Mouse (Mus musculus) kidney, adult 2 months (tissue): Measurements from ENCODE around the gene Orai3. TPM values are rescaled to one million over a fixed set of nuclear protein-coding genes. Genes with fewer than 3 reads are reported as not detected.

ENCODE experiments used
- DNase-seq: peaks from one replicate; pipeline ENCODE4 v3.0.0; 2021
- H3K27ac ChIP-seq: fragments of 200-500 bp; 2 replicates; pipeline ENCODE4 v1.5.1; 2012; ENCODE audit warnings: low read depth, low read length, control low read depth, inconsistent platforms; ENCODE audit not compliant: insufficient read depth
- H3K27me3 ChIP-seq: fragments of 200-500 bp; replicated peaks from 2 replicates; pipeline ENCODE4 v1.6.1; 2012; ENCODE audit warnings: mild to moderate bottlenecking, moderate library complexity, low read length, inconsistent platforms; ENCODE audit not compliant: control insufficient read depth, insufficient read depth
- H3K36me3 ChIP-seq: fragments of 200-500 bp; 2 replicates; pipeline ENCODE4 v1.6.1; 2012; ENCODE audit warnings: mild to moderate bottlenecking, moderate library complexity, low read length, inconsistent platforms; ENCODE audit not compliant: control insufficient read depth, insufficient read depth
- H3K4me1 ChIP-seq: fragments of 200-500 bp; 2 replicates; pipeline ENCODE4 v1.6.1; 2011; ENCODE audit warnings: low read length; ENCODE audit not compliant: control insufficient read depth, insufficient read depth
- H3K4me3 ChIP-seq: fragments of 200-500 bp; 2 replicates; pipeline ENCODE4 v1.5.1; 2011; ENCODE audit warnings: mild to moderate bottlenecking, low read depth, low read length, control low read depth; ENCODE audit not compliant: insufficient read depth
- CTCF ChIP-seq: fragments of 200-500 bp; conservative IDR thresholded peaks from 2 replicates; pipeline ENCODE4 v1.5.1; 2011; ENCODE audit warnings: low read depth, mild to moderate bottlenecking, control low read depth, low read length, moderate library complexity, mixed read lengths; ENCODE audit not compliant: insufficient read depth, insufficient read length
- POLR2A ChIP-seq: fragments of 200-500 bp; IDR thresholded peaks from one replicate; pipeline ENCODE4 v1.6.1; 2011; ENCODE audit warnings: low read depth, low read length, control low read depth
- WGBS: fragments of 180-500 bp; shearing (Covaris S2); methylation state at CpG from one replicate; pipeline ENCODE4 v1.1.7; 2018; 5-methylcytosine and 5-hydroxymethylcytosine counted together
- polyA plus RNA-seq: library from polyadenylated mRNA; depleted of rRNA; stranded (reverse); fragments of >200 nt; gene quantifications from 2 replicates; pipeline ENCODE4 v1.2.3, GENCODE M21; 2012; rRNA removed

The Orai3 gene
- polyA plus RNA-seq, 1 experiment, result 34.6 TPM

DNA sequence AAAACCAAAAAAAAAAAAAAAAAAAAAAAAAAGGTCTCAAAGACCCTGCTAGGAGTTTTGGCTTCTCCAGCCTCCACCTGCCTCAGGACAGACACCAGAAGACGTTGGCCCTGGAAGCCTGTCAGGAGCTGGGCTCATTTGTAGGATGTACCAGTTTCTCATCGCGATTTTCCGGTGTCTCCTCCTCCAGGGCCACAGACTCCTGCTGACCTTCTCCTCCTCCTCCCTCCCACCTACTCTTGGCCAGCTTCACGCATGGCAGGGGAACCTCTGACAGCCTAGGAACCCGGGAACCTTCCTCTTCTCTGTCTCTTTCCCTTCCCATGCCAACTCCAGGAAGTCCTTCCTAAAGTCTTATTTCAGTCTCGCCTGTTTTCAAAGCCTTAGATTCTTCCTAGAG, 47.4 kb downstream of the Orai3 start:
- DNase-seq, result no peak
- Histone ChIP-seq H3K4me3 (no peak overlapping the region), H3K36me3 (no peaks in the 10 kb centered on the region), H3K4me1 (no peaks in the 10 kb centered on the region), H3K27ac (no peak overlapping the region), H3K27me3 (no peaks in the 10 kb centered on the region)
- WGBS, result 52% methylated on average over 7 of the region's 7 CpGs
- TF ChIP-seq POLR2A, result no peak
- TF ChIP-seq CTCF, result no peak

DNA sequence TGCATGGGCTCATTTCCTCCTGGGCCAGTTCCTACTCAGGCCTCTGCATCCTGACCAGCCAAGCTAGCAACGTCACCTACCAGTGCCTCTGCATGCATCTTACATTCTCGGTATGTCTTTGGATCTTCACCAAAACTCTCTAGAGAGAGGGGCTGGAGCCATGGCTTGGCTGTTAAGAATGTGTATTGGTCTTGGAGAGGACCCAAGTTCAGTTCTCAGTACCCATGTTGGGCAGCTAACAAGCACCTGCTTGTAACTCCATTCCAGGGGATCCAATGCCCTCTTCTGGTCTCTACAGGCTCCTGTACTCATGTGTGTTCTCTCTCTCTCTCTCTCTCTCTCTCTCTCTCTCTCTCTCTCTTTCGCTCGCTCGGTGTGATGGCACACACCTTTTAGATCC, 48.2 kb downstream of the Orai3 start:
- DNase-seq, result no peak
- whole genome bisulfite sequencing, result 86% methylated on average over 5 of the region's 5 CpGs

GRCm38 (mm10) chr7:127820836-127821509, 51.4 kb downstream of the Orai3 start:
- DNase-seq, result peak; percentile 23
- no peaks in the 10 kb centered on the region for H3K36me3 ChIP-seq
- 51% methylated on average over 13 of the region's 13 CpGs for WGBS
- H3K4me1 ChIP-seq, result no peaks in the 10 kb centered on the region
- TF ChIP-seq POLR2A, result no peak
- TF ChIP-seq CTCF, result no peak
- H3K27me3 ChIP-seq, result no peaks in the 10 kb centered on the region
- H3K27ac ChIP-seq, result no peak overlapping the region
- no peak overlapping the region for H3K4me3 ChIP-seq

More for the DNA sequence above, 48.2 kb downstream of the Orai3 start:
- Histone ChIP-seq H3K27me3 (no peaks in the 10 kb centered on the region), H3K4me1 (no peaks in the 10 kb centered on the region), H3K4me3 (no peak overlapping the region), H3K36me3 (no peaks in the 10 kb centered on the region), H3K27ac (no peak overlapping the region)
- TF ChIP-seq CTCF (no peak), POLR2A (no peak)

GRCm38 (mm10) chr7:127822494-127822893, 52.9 kb downstream of the Orai3 start:
- WGBS, result 84% methylated on average over 3 of the region's 3 CpGs
- Histone ChIP-seq H3K27ac (no peak overlapping the region), H3K27me3 (no peaks in the 10 kb centered on the region), H3K4me1 (no peaks in the 10 kb centered on the region), H3K36me3 (no peaks in the 10 kb centered on the region), H3K4me3 (no peak overlapping the region)
- no peak for DNase-seq
- TF ChIP-seq CTCF (no peak), POLR2A (no peak)

DNA sequence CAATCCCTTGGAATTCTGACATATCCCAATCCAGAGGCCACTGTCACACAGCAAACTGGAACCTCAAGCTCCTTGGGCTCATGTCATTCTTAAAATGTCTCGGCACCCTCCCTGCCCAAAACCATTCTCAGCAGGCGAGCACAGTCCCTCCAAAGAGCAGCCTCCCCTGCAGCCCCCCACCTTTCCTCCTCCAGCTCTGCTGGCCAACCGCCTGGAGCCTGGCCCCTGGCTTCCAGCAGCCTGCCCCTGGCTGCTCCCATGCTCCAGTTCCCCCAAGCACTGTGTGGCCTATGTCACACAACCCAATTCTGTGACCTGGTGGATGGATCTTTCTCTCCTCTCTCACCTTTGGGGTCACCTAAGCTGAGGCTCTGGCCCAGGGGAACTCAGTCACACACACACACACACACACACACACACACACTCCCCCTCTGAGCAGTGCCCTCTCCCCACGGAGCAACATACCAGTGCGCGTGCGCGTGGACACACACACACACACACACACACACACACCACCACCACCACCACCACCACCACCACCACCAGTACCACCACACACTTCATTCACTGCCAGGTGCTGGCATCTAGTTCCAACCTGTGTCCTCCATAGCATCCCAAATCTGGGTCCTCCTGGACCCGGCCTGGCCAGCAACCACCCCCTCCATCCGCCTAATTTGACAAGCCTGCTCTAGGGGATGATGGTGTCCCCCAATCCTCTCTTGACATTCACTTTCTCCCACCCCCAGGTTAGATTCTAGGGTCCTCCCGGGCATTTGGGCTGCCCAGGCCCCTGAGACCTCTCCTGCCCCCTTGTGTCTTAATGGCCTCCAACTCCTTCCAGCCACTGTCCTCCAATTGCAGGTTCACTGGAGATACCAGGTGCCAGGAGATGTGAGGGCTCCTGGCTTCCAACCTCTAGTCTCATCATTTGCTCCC, 53.9 kb downstream of the Orai3 start:
- H3K4me3 ChIP-seq, result peak overlapping the region; percentile 33; the same call in 1 of the 2 replicates
- WGBS, result 76% methylated on average over 11 of the region's 11 CpGs

GRCm38 (mm10) chr7:127824176-127824871, 54.7 kb downstream of the Orai3 start, which contains the start of the genes Stx4a and Stx1b:
Stx4a (plus strand) TSS chr7:127824294.
Stx1b (minus strand) TSS chr7:127824549.
- Histone ChIP-seq H3K36me3 (no peaks in the 10 kb centered on the region), H3K27ac (no peak within 1 kb of the TSS), H3K4me3 (peak within 1 kb of the TSS; percentile 33), H3K27me3 (no peaks in the 10 kb centered on the region), H3K4me1 (no peaks in the 10 kb centered on the region)
- WGBS, result 12% methylated on average over 35 of the region's 38 CpGs
- TF ChIP-seq CTCF, result no peak
- no peak for TF ChIP-seq POLR2A
- DNase-seq, result no peak

More for the DNA sequence above, 53.9 kb downstream of the Orai3 start:
- Histone ChIP-seq H3K36me3 (no peaks in the 10 kb centered on the region), H3K4me1 (no peaks in the 10 kb centered on the region), H3K27me3 (no peaks in the 10 kb centered on the region), H3K27ac (no peak overlapping the region)
- no peak for DNase-seq
- no peak for TF ChIP-seq CTCF
- no peak for TF ChIP-seq POLR2A

Other genes starting within 250 kb of the Orai3 start
- gene Tmem265, start 208.4 kb upstream of the Orai3 start, polyA plus RNA-seq, result not detected in 2 replicates
- 53.6 and 65.6 TPM in 2 replicates for gene Phkg2, start 196.5 kb upstream of the Orai3 start, polyA plus RNA-seq
- gene Ccdc189, start 181.2 kb upstream of the Orai3 start, polyA plus RNA-seq, result 17.1 and 18.6 TPM in 2 replicates
- 24.7 and 25.7 TPM in 2 replicates for gene Rnf40, start 181.0 kb upstream of the Orai3 start, polyA plus RNA-seq
- 12.3 and 16.9 TPM in 2 replicates for gene Zfp629, start 154.0 kb upstream of the Orai3 start, polyA plus RNA-seq
- gene Bcl7c, start 60.9 kb upstream of the Orai3 start, polyA plus RNA-seq, result 24.5 and 25.9 TPM in 2 replicates
- 19.4 and 20.6 TPM in 2 replicates for gene Ctf1, start 57.1 kb upstream of the Orai3 start, polyA plus RNA-seq
- not detected in 2 replicates for gene Ctf2, start 37.6 kb upstream of the Orai3 start, polyA plus RNA-seq
- gene Fbxl19, start 25.3 kb upstream of the Orai3 start, polyA plus RNA-seq, result 14.6 and 20.8 TPM in 2 replicates
- gene Setd1a, start 6.9 kb downstream of the Orai3 start, polyA plus RNA-seq, result 8.8 and 10.9 TPM in 2 replicates
- not detected in 2 replicates for gene Gm49388, start 15.8 kb downstream of the Orai3 start, polyA plus RNA-seq
- 45.0 and 49.3 TPM in 2 replicates for gene Hsd3b7, start 30.8 kb downstream of the Orai3 start, polyA plus RNA-seq
- gene Stx4a, start 54.5 kb downstream of the Orai3 start, polyA plus RNA-seq, result 60.7 and 66.5 TPM in 2 replicates
- 2.3 and 2.4 TPM in 2 replicates for gene Stx1b, start 54.7 kb downstream of the Orai3 start, polyA plus RNA-seq
- 11.9 and 14.3 TPM in 2 replicates for gene Zfp646, start 106.4 kb downstream of the Orai3 start, polyA plus RNA-seq
- gene Zfp668, start 107.0 kb downstream of the Orai3 start, polyA plus RNA-seq, result 4.2 and 4.3 TPM in 2 replicates
- 5.1 and 7.5 TPM in 2 replicates for gene Prss53, start 121.2 kb downstream of the Orai3 start, polyA plus RNA-seq
- gene Gm21974, start 125.6 kb downstream of the Orai3 start, polyA plus RNA-seq, result not detected in 2 replicates
- 289 and 293 TPM in 2 replicates for gene Vkorc1, start 125.8 kb downstream of the Orai3 start, polyA plus RNA-seq
- 148 and 163 TPM in 2 replicates for gene Bckdk, start 134.3 kb downstream of the Orai3 start, polyA plus RNA-seq
- gene Kat8, start 142.7 kb downstream of the Orai3 start, polyA plus RNA-seq, result 11.8 and 12.2 TPM in 2 replicates
- gene Prss8, start 160.3 kb downstream of the Orai3 start, polyA plus RNA-seq, result 745 and 858 TPM in 2 replicates
- gene Prss36, start 176.9 kb downstream of the Orai3 start, polyA plus RNA-seq, result 21.9 and 28.4 TPM in 2 replicates
- gene Fus, start 197.6 kb downstream of the Orai3 start, polyA plus RNA-seq, result 183 and 196 TPM in 2 replicates
- gene Pycard, start 224.1 kb downstream of the Orai3 start, polyA plus RNA-seq, result 52.8 and 60.0 TPM in 2 replicates
- 0.29 and 2.8 TPM in 2 replicates for gene Trim72, start 234.1 kb downstream of the Orai3 start, polyA plus RNA-seq